Mouse (Mus musculus): ENCODE measurements around the gene Dhx35. TPM values are rescaled to one million over a fixed set of nuclear protein-coding genes. Genes with fewer than 3 reads are reported as not detected.
A peak's percentile ranks its signal among the peaks of the same experiment; 100 is the strongest.

Dhx35 gene
- 11.1 and 11.6 TPM in 2 replicates for polyA plus RNA-seq (2015; fragmentation: Nextera tagmentation; extraction: Ambion mirVana)

- peak within 1 kb of the TSS; percentile 58 for H3K9ac ChIP-seq
- peak; percentile 97 for ATAC-seq (ENCODE audit: insufficient number of reproducible peaks, low FRiP score, low TSS enrichment, low read depth)
- WGBS, result under 1% methylated on average over 32 of the region's 33 CpGs
Observed at GRCm38 (mm10) chr2:158794494-158795004, at the start of gene Dhx35. Gene Dhx35, plus strand, starts transcription at chr2:158794807.

GRCm38 (mm10) chr2:158745049-158745482, 49.5 kb upstream of the Dhx35 start:
- H3K27ac ChIP-seq, result no peak overlapping the region
- no peak overlapping the region for H3K4me2 ChIP-seq
- H3K36me3 ChIP-seq, result no peaks in the 10 kb centered on the region
- ATAC-seq (ENCODE audit: insufficient number of reproducible peaks, low FRiP score, low TSS enrichment, low read depth), result no peak
- peaks cover 10% of the 10 kb centered on the region for H3K4me1 ChIP-seq
- no peaks in the 10 kb centered on the region for H3K9me3 ChIP-seq
- H3K4me3 ChIP-seq, result no peak overlapping the region
- H3K9ac ChIP-seq, result no peak overlapping the region
- H3K27me3 ChIP-seq, result no peaks in the 10 kb centered on the region
- 17% methylated on average over 2 of the region's 2 CpGs for WGBS

More at GRCm38 (mm10) chr2:158794494-158795004, at the start of gene Dhx35:
- Histone ChIP-seq H3K36me3 (0 out of 2 replicates have a peak, but pooled peaks cover under 1% of the 10 kb centered on the region), H3K4me2 (peak within 1 kb of the TSS; percentile 74), H3K9me3 (no peaks in the 10 kb centered on the region), H3K4me3 (peak within 1 kb of the TSS; percentile 82), H3K27me3 (no peaks in the 10 kb centered on the region), H3K4me1 (peaks cover 12% of the 10 kb centered on the region), H3K27ac (peak within 1 kb of the TSS; percentile 89)

- Histone ChIP-seq H3K36me3 (no peaks in the 10 kb centered on the region), H3K27ac (no peak overlapping the region), H3K4me3 (no peak overlapping the region), H3K9ac (no peak overlapping the region), H3K27me3 (no peaks in the 10 kb centered on the region), H3K9me3 (no peaks in the 10 kb centered on the region), H3K4me2 (0 out of 2 replicates have a peak overlapping the region, but pooled peaks have one; percentile 10), H3K4me1 (peaks cover 10% of the 10 kb centered on the region)
- no peak for ATAC-seq (ENCODE audit: insufficient number of reproducible peaks, low FRiP score, low TSS enrichment, low read depth)
- WGBS, result 28% methylated on average over 11 of the region's 11 CpGs
Observed at GRCm38 (mm10) chr2:158746164-158746563, 48.4 kb upstream of the Dhx35 start.

- Histone ChIP-seq H3K27me3 (no peaks in the 10 kb centered on the region), H3K9ac (no peak overlapping the region), H3K27ac (no peak overlapping the region), H3K4me2 (no peak overlapping the region), H3K36me3 (no peaks in the 10 kb centered on the region), H3K4me3 (no peak overlapping the region), H3K9me3 (no peaks in the 10 kb centered on the region), H3K4me1 (peaks cover 10% of the 10 kb centered on the region)
- WGBS, result 89% methylated on average over 9 of the region's 9 CpGs
- no peak for ATAC-seq (ENCODE audit: insufficient number of reproducible peaks, low FRiP score, low TSS enrichment, low read depth)
Observed at GRCm38 (mm10) chr2:158749366-158749765, 45.2 kb upstream of the Dhx35 start.

- H3K9ac ChIP-seq, result no peak overlapping the region
- H3K9me3 ChIP-seq, result no peaks in the 10 kb centered on the region
- WGBS, result 67% methylated on average over 2 of the region's 2 CpGs
- ATAC-seq (ENCODE audit: insufficient number of reproducible peaks, low FRiP score, low TSS enrichment, low read depth), result no peak
- H3K4me2 ChIP-seq, result no peak overlapping the region
- no peaks in the 10 kb centered on the region for H3K36me3 ChIP-seq
- H3K27me3 ChIP-seq, result no peaks in the 10 kb centered on the region
- H3K27ac ChIP-seq, result no peak overlapping the region
- no peak overlapping the region for H3K4me3 ChIP-seq
- no peaks in the 10 kb centered on the region for H3K4me1 ChIP-seq
Observed at GRCm38 (mm10) chr2:158760231-158760630, 34.4 kb upstream of the Dhx35 start.

- Histone ChIP-seq H3K9ac (no peak overlapping the region), H3K27me3 (no peaks in the 10 kb centered on the region), H3K4me3 (no peak overlapping the region), H3K4me1 (no peaks in the 10 kb centered on the region), H3K9me3 (no peaks in the 10 kb centered on the region), H3K36me3 (no peaks in the 10 kb centered on the region), H3K4me2 (no peak overlapping the region), H3K27ac (no peak overlapping the region)
- 87% methylated on average over 5 of the region's 5 CpGs for WGBS
- ATAC-seq (ENCODE audit: insufficient number of reproducible peaks, low FRiP score, low TSS enrichment, low read depth), result no peak
Observed at GRCm38 (mm10) chr2:158762339-158762738, 32.3 kb upstream of the Dhx35 start.

GRCm38 (mm10) chr2:158767742-158768339, 26.8 kb upstream of the Dhx35 start, which contains the start of gene Fam83d:
Gene Fam83d, plus strand, starts transcription at chr2:158768093.
- under 1% methylated on average over 48 of the region's 48 CpGs for WGBS
- ATAC-seq (ENCODE audit: insufficient number of reproducible peaks, low FRiP score, low TSS enrichment, low read depth), result peak; percentile 96
- Histone ChIP-seq H3K36me3 (no peaks in the 10 kb centered on the region), H3K4me1 (peaks cover 45% of the 10 kb centered on the region), H3K4me2 (peak within 1 kb of the TSS; percentile 94), H3K9me3 (no peaks in the 10 kb centered on the region), H3K4me3 (peak within 1 kb of the TSS; percentile 64), H3K9ac (peak within 1 kb of the TSS; percentile 46), H3K27me3 (no peaks in the 10 kb centered on the region), H3K27ac (peak within 1 kb of the TSS; percentile 72)

DNA sequence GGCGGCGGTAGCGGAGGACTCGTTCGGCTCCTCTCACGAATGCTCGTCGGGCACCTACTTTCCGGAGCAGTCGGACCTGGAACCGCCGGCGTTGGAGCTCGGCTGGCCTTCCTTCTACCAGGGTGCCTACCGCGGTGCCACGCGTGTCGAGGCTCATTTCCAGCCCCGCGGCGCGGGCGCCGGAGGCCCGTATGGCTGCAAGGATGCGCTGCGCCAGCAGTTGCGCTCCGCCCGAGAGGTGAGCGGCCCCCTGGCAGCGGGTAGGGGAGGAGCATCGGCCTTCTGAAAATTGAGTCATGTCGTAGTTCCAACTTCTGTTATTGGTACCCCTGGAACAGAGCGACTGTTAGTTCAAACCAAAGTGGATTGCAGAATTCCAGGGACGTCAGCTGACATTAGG, 26.3 kb upstream of the Dhx35 start:
- under 1% methylated on average over 37 of the region's 37 CpGs for WGBS
- H3K27me3 ChIP-seq, result no peaks in the 10 kb centered on the region
- H3K27ac ChIP-seq, result peak overlapping the region; percentile 72
- peak overlapping the region; percentile 46 for H3K9ac ChIP-seq
- H3K4me3 ChIP-seq, result peak overlapping the region; percentile 64
- peaks cover 45% of the 10 kb centered on the region for H3K4me1 ChIP-seq
- peak overlapping the region; percentile 94 for H3K4me2 ChIP-seq
- ATAC-seq (ENCODE audit: insufficient number of reproducible peaks, low FRiP score, low TSS enrichment, low read depth), result no peak
- no peaks in the 10 kb centered on the region for H3K9me3 ChIP-seq
- no peaks in the 10 kb centered on the region for H3K36me3 ChIP-seq

DNA sequence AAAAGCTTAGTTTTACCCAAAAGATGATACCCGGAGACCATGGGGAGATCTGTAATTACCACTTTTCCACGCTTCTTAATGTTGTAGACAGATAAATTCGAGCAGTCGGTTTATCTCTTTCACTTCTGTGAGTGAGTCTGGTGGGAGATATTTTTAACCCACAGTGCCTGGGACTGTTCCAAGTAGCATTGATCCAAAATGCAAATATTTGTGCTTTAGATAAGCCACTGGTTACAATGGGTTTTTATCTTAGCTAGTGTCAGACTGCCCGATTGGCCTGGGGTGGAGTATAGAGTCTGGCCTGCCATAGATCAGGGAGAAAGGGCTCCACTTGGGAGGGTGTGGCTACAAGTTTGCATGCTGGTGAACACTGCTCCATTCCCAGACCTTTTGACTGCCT, 25.8 kb upstream of the Dhx35 start:
- H3K4me1 ChIP-seq, result peaks cover 47% of the 10 kb centered on the region
- no peak overlapping the region for H3K27ac ChIP-seq
- no peaks in the 10 kb centered on the region for H3K9me3 ChIP-seq
- H3K27me3 ChIP-seq, result no peaks in the 10 kb centered on the region
- H3K9ac ChIP-seq, result 0 out of 2 replicates have a peak overlapping the region, but pooled peaks have one; percentile 8
- peaks cover 2% of the 10 kb centered on the region; the same call in 1 of the 2 replicates for H3K36me3 ChIP-seq
- ATAC-seq (ENCODE audit: insufficient number of reproducible peaks, low FRiP score, low TSS enrichment, low read depth), result no peak
- H3K4me2 ChIP-seq, result peak overlapping the region; percentile 94
- H3K4me3 ChIP-seq, result peak overlapping the region; percentile 64
- WGBS, result 8% methylated on average over 5 of the region's 5 CpGs

DNA sequence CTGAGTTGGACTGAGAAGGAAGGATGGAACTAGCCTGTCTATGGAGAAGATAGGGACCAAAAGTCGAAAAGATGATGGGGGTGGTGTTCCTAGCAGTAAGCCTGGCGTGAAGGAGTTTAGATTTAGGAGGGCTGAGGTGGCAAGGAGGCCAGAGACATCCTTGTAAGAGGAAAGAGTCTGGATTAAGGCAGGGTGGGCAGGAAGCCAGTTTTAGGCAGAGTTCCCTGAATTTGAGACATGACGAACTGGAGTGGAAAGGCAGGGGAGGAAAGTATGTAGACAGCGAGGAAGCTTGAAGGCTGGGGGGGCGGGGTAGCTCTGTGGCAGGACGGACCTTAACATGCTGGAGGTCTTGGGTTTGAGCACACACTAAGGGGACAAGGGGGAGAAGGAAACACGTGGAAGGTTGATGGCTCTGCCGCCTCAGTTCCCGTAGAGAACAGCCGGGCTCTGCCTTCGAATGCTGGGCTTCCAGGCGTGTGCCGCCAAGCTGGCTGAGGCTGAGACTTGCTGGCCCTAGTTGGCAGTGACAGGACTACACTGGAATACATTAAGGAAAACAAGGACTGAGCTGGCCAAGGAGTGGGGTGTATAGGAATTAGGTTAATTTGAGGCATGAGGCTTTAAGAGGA, 24.4 kb upstream of the Dhx35 start:
- Histone ChIP-seq H3K4me3 (peak overlapping the region; percentile 64), H3K9me3 (no peaks in the 10 kb centered on the region), H3K27me3 (no peaks in the 10 kb centered on the region), H3K36me3 (peaks cover 3% of the 10 kb centered on the region; the same call in 1 of the 2 replicates), H3K9ac (no peak overlapping the region), H3K4me2 (peak overlapping the region; percentile 94), H3K27ac (peak overlapping the region; percentile 64), H3K4me1 (peaks cover 53% of the 10 kb centered on the region)
- no peak for ATAC-seq (ENCODE audit: insufficient number of reproducible peaks, low FRiP score, low TSS enrichment, low read depth)
- 22% methylated on average over 13 of the region's 13 CpGs for WGBS

- 42% methylated on average over 11 of the region's 11 CpGs for WGBS
- Histone ChIP-seq H3K9ac (no peak overlapping the region), H3K4me1 (peaks cover 60% of the 10 kb centered on the region), H3K4me3 (peak overlapping the region; percentile 64; the same call in 1 of the 2 replicates), H3K4me2 (peak overlapping the region; percentile 94; the same call in 1 of the 2 replicates), H3K27me3 (no peaks in the 10 kb centered on the region), H3K36me3 (peaks cover 3% of the 10 kb centered on the region; the same call in 1 of the 2 replicates), H3K27ac (peak overlapping the region; percentile 64; the same call in 1 of the 2 replicates), H3K9me3 (no peaks in the 10 kb centered on the region)
- ATAC-seq (ENCODE audit: insufficient number of reproducible peaks, low FRiP score, low TSS enrichment, low read depth), result no peak
Observed at GRCm38 (mm10) chr2:158771066-158771763, 23.4 kb upstream of the Dhx35 start.
